Mouse (Mus musculus): ENCODE results near the gene Cdc14a.

Cdc14a gene

GRCm38 (mm10) chr3:116414451-116414860 lies 9.4 kb downstream of the Cdc14a start:
- DNase-seq (ENCODE audit: low spot score in 2 of 2): no peak

GRCm38 (mm10) chr3:116412954-116413724 lies 10.7 kb downstream of the Cdc14a start:
- no peak for DNase-seq (ENCODE audit: low spot score in 2 of 2)

GRCm38 (mm10) chr3:116410051-116410450 lies 13.8 kb downstream of the Cdc14a start:
- no peak for DNase-seq (ENCODE audit: low spot score in 2 of 2)

- no peak for DNase-seq (ENCODE audit: low spot score in 2 of 2)
Measured at GRCm38 (mm10) chr3:116409486-116409885, 14.3 kb downstream of the Cdc14a start.

GRCm38 (mm10) chr3:116408856-116409255 lies 15.0 kb downstream of the Cdc14a start:
- DNase-seq (ENCODE audit: low spot score in 2 of 2): no peak

- DNase-seq (ENCODE audit: low spot score in 2 of 2): no peak
Measured at GRCm38 (mm10) chr3:116405516-116405915, 18.3 kb downstream of the Cdc14a start.

GRCm38 (mm10) chr3:116401436-116401835 lies 22.4 kb downstream of the Cdc14a start:
- DNase-seq (ENCODE audit: low spot score in 2 of 2): no peak

- DNase-seq (ENCODE audit: low spot score in 2 of 2): no peak
Measured at GRCm38 (mm10) chr3:116399349-116400090, 24.3 kb downstream of the Cdc14a start.

GRCm38 (mm10) chr3:116398543-116398942 lies 25.3 kb downstream of the Cdc14a start:
- no peak for DNase-seq (ENCODE audit: low spot score in 2 of 2)

- no peak for DNase-seq (ENCODE audit: low spot score in 2 of 2)
Measured at GRCm38 (mm10) chr3:116397976-116398375, 25.9 kb downstream of the Cdc14a start.

- DNase-seq (ENCODE audit: low spot score in 2 of 2): no peak
Measured at GRCm38 (mm10) chr3:116397341-116397740, 26.5 kb downstream of the Cdc14a start.

- no peak for DNase-seq (ENCODE audit: low spot score in 2 of 2)
Measured at GRCm38 (mm10) chr3:116396571-116396970, 27.3 kb downstream of the Cdc14a start.

GRCm38 (mm10) chr3:116394885-116395390 lies 28.9 kb downstream of the Cdc14a start:
- DNase-seq (ENCODE audit: low spot score in 2 of 2): no peak

- DNase-seq (ENCODE audit: low spot score in 2 of 2): no peak
Measured at GRCm38 (mm10) chr3:116391399-116391798, 32.4 kb downstream of the Cdc14a start.

GRCm38 (mm10) chr3:116389500-116390470 lies 34.0 kb downstream of the Cdc14a start:
- DNase-seq (ENCODE audit: low spot score in 2 of 2): no peak

- peak; percentile 42 to 77 for DNase-seq (ENCODE audit: low spot score in 2 of 2)
Measured at GRCm38 (mm10) chr3:116388808-116389207, 35.0 kb downstream of the Cdc14a start.

GRCm38 (mm10) chr3:116386886-116387285 lies 36.9 kb downstream of the Cdc14a start:
- no peak for DNase-seq (ENCODE audit: low spot score in 2 of 2)

GRCm38 (mm10) chr3:116386342-116386741 lies 37.5 kb downstream of the Cdc14a start:
- no peak for DNase-seq (ENCODE audit: low spot score in 2 of 2)

GRCm38 (mm10) chr3:116384319-116384718 lies 39.5 kb downstream of the Cdc14a start:
- peak; percentile 22 to 26 for DNase-seq (ENCODE audit: low spot score in 2 of 2)

GRCm38 (mm10) chr3:116380319-116380718 lies 43.5 kb downstream of the Cdc14a start:
- no peak for DNase-seq (ENCODE audit: low spot score in 2 of 2)

- no peak for DNase-seq (ENCODE audit: low spot score in 2 of 2)
Measured at GRCm38 (mm10) chr3:116375442-116375841, 48.4 kb downstream of the Cdc14a start.

GRCm38 (mm10) chr3:116374486-116374885 lies 49.3 kb downstream of the Cdc14a start:
- DNase-seq (ENCODE audit: low spot score in 2 of 2): no peak

Data from spleen, postnatal 36 days (tissue).